Mouse (Mus musculus): Measurements from ENCODE around the gene Srp72.

- TF ChIP-seq CTCF (IDR thresholded peaks at IDR 0.05; ENCODE audit: low read depth, low read length) (no peak), GATA2 (IDR thresholded peaks at IDR 0.05; ENCODE audit: borderline replicate concordance, low read depth, low read length) (no peak), GATA1 (IDR thresholded peaks at IDR 0.05; ENCODE audit: borderline replicate concordance, low read length) (no peak), TAL1 (conservative IDR thresholded peaks at IDR 0.05; ENCODE audit: low read depth, low read length) (no peak), POLR2AphosphoS5 (IDR thresholded peaks at IDR 0.05; ENCODE audit: insufficient replicate concordance, low read depth, low read length) (no peak)
These were observed 38.7 kb downstream of the Srp72 start for GRCm38 (mm10) chr5:77013171-77013570.
